Mouse (Mus musculus) CH12.LX (cell line): ENCODE data around the gene Plpp3. TPM values are rescaled to one million over a fixed set of nuclear protein-coding genes. Genes with fewer than 3 reads are reported as not detected.

ENCODE experiments used
- DNase-seq: peaks from one replicate; pipeline ENCODE4 v3.0.0-alpha.2; 2013; ENCODE audit errors: extremely low read depth
- H3K27ac ChIP-seq: 2 replicates; pipeline ENCODE4 v1.5.1; 2012; ENCODE audit warnings: low read depth, mild to moderate bottlenecking, control low read depth, moderate library complexity; ENCODE audit not compliant: insufficient read depth
- H3K27me3 ChIP-seq: replicated peaks from 2 replicates; pipeline ENCODE3; 2012; ENCODE audit warnings: inconsistent platforms
- H3K36me3 ChIP-seq, 2 experiments: replicated peaks in 1 of 2; 2 replicates each; pipeline versions ENCODE3 to v1.6.1; 2012; ENCODE audit warnings: inconsistent platforms in 1 of 2, low read length in 1 of 2, mild to moderate bottlenecking in 1 of 2, mixed read lengths in 1 of 2, moderate library complexity in 1 of 2; ENCODE audit not compliant: control insufficient read depth in 1 of 2, insufficient read depth in 1 of 2
- H3K4me1 ChIP-seq, 2 experiments: 2 replicates each; pipeline ENCODE4 v1.6.1; 2012; ENCODE audit warnings: inconsistent platforms in 1 of 2, moderate library complexity in 1 of 2; ENCODE audit not compliant: insufficient read depth in 2 of 2, control insufficient read depth in 1 of 2
- H3K4me2 ChIP-seq: 2 replicates; pipeline ENCODE4 v1.6.1; 2012; ENCODE audit warnings: low read depth, mild to moderate bottlenecking, control low read depth; ENCODE audit not compliant: poor library complexity, insufficient read depth, severe bottlenecking
- H3K4me3 ChIP-seq, 3 experiments: fragments of 150-350 bp in 1 of 3; sonication (generic) in 1 of 3; replicated peaks in 1 of 3; 2 replicates each; pipeline versions ENCODE3 to v1.5.1; 2011 to 2012; ENCODE audit warnings: low read depth in 2 of 3, low read length in 2 of 3, mild to moderate bottlenecking in 2 of 3, moderate library complexity in 2 of 3, control low read depth in 1 of 3, improper control_type of control experiment in 1 of 3, inconsistent platforms in 1 of 3, mixed read lengths in 1 of 3; ENCODE audit not compliant: poor library complexity in 1 of 3
- H3K79me2 ChIP-seq: replicated peaks from 2 replicates; pipeline ENCODE4 v1.6.1; 2012; ENCODE audit warnings: mild to moderate bottlenecking, moderate library complexity; ENCODE audit not compliant: control insufficient read depth, poor library complexity, insufficient read depth, severe bottlenecking; ENCODE audit errors: extremely low read depth
- H3K9ac ChIP-seq: 2 replicates; pipeline ENCODE4 v1.6.1; 2012; ENCODE audit warnings: low read depth, mild to moderate bottlenecking, control low read depth, moderate library complexity; ENCODE audit not compliant: insufficient read depth
- H3K9me3 ChIP-seq: replicated peaks from 2 replicates; pipeline ENCODE3; 2012; ENCODE audit warnings: low read length, inconsistent platforms, mixed read lengths
- CHD2 ChIP-seq: IDR thresholded peaks from 2 replicates; pipeline ENCODE4 v1.6.1; 2011; ENCODE audit warnings: low read length, improper control_type of control experiment
- ETS1 ChIP-seq: conservative IDR thresholded peaks from 2 replicates; pipeline ENCODE4 v1.6.1; 2012; ENCODE audit warnings: low read depth, mild to moderate bottlenecking, inconsistent platforms, low read length, improper control_type of control experiment, moderate library complexity
- HCFC1 ChIP-seq: IDR thresholded peaks from 2 replicates; pipeline ENCODE4 v1.6.1; 2012; ENCODE audit warnings: low read depth, mild to moderate bottlenecking, inconsistent platforms, low read length, improper control_type of control experiment
- IRF4 ChIP-seq: IDR thresholded peaks from 2 replicates; pipeline ENCODE4 v1.6.1; 2014; ENCODE audit warnings: low read depth, mild to moderate bottlenecking, inconsistent platforms, low read length, improper control_type of control experiment
- JUN ChIP-seq: IDR thresholded peaks from 2 replicates; pipeline ENCODE4 v1.6.1; 2011; ENCODE audit warnings: low read depth, mild to moderate bottlenecking, low read length, improper control_type of control experiment, moderate library complexity; ENCODE audit not compliant: insufficient read depth
- JUND ChIP-seq: conservative IDR thresholded peaks from 2 replicates; pipeline ENCODE4 v1.6.1; 2011; ENCODE audit warnings: low read depth, low read length, improper control_type of control experiment
- MAX ChIP-seq: IDR thresholded peaks from 2 replicates; pipeline ENCODE4 v1.6.1; 2011; ENCODE audit warnings: low read length, improper control_type of control experiment
- MAZ ChIP-seq: IDR thresholded peaks from 2 replicates; pipeline ENCODE4 v1.6.1; 2012; ENCODE audit warnings: low read depth, mild to moderate bottlenecking, inconsistent platforms, low read length, improper control_type of control experiment, moderate library complexity
- PAX5 ChIP-seq: IDR thresholded peaks from 2 replicates; pipeline ENCODE4 v1.6.1; 2012; ENCODE audit warnings: low read length, inconsistent platforms, mixed read lengths
- POLR2AphosphoS2 ChIP-seq: IDR thresholded peaks from 2 replicates; pipeline ENCODE4 v1.6.1; 2011; ENCODE audit warnings: low read depth, low read length, improper control_type of control experiment
- SMC3 ChIP-seq: IDR thresholded peaks from 2 replicates; pipeline ENCODE4 v1.6.1; 2011; ENCODE audit warnings: low read depth, low read length, improper control_type of control experiment
- UBTF ChIP-seq: IDR thresholded peaks from 2 replicates; pipeline ENCODE4 v1.6.1; 2012; ENCODE audit warnings: low read depth, mild to moderate bottlenecking, inconsistent platforms, low read length, improper control_type of control experiment, moderate library complexity
- USF2 ChIP-seq: conservative IDR thresholded peaks from 2 replicates; pipeline ENCODE4 v1.6.1; 2011; ENCODE audit warnings: low read depth, low read length, improper control_type of control experiment
- ZMIZ1 ChIP-seq: IDR thresholded peaks from 2 replicates; pipeline ENCODE4 v1.6.1; 2012; ENCODE audit warnings: low read depth, mild to moderate bottlenecking, inconsistent platforms, low read length, improper control_type of control experiment
- ZNF384 ChIP-seq: IDR thresholded peaks from 2 replicates; pipeline ENCODE4 v1.6.1; 2012; ENCODE audit warnings: low read depth, low read length, improper control_type of control experiment, inconsistent platforms
- dilution Hi-C: fragments of 300-500 bp; cut with MboI; formaldehyde crosslinking; loops from 2 replicates; pipeline ENCODE4 v1.14.3; 2020; ENCODE audit warnings: low sequenced_read_pairs; ENCODE audit not compliant: extremely low pct_unique_long_range_greater_than_20kb, extremely low pct_ligation_motif_present
- in situ Hi-C: fragments of 300-500 bp; cut with MboI; formaldehyde crosslinking; loops from 3 replicates; pipeline ENCODE4 v1.14.3; 2019; ENCODE audit warnings: low sequenced_read_pairs, low pct_ligation_motif_present, low pct_unique_long_range_greater_than_20kb, mixed read lengths
- polyA plus RNA-seq: library from polyadenylated mRNA; unstranded; fragments of >175 nt; gene quantifications from 2 replicates; pipeline ENCODE4 v1.2.1, GENCODE M21; 2012; ENCODE audit warnings: low read depth; ENCODE audit not compliant: insufficient read length
- total RNA-seq, 2 experiments: library from RNA; depleted of rRNA; stranded (reverse); fragments of 300-350 nt in 1 of 2; fragments of >200 nt in 1 of 2; gene quantifications; 2 replicates each; pipeline ENCODE4 v1.2.3; 2012 to 2014

Gene Plpp3
- total and polyA plus RNA-seq, 3 experiments: 0.34 to 1.6 (median 1.2) TPM

- in situ Hi-C loops: no loop called here
- Histone ChIP-seq H3K79me2 (no peaks in the 10 kb centered on the region), H3K9me3 (no peaks in the 10 kb centered on the region), H3K9ac (no peak overlapping the region), H3K4me1 (peaks cover 3 to 10% of the 10 kb centered on the region in 2 experiments; a peak in 3 of 4 replicates), H3K27me3 (no peaks in the 10 kb centered on the region), H3K27ac (no peak overlapping the region), H3K4me2 (no peak overlapping the region), H3K36me3 (peaks cover 0 to 5% of the 10 kb centered on the region in 2 experiments), H3K4me3 (no peak overlapping the region)
- dilution Hi-C loops: no loop called here
- TF ChIP-seq SMC3: no peak
- TF ChIP-seq JUND: no peak
- TF ChIP-seq USF2: no peak
- TF ChIP-seq POLR2AphosphoS2: no peak
- no peak for TF ChIP-seq JUN
- no peak for TF ChIP-seq CHD2
- no peak for DNase-seq
These were observed 63.7 kb downstream of the Plpp3 start for GRCm38 (mm10) chr4:105220849-105221248.

DNA sequence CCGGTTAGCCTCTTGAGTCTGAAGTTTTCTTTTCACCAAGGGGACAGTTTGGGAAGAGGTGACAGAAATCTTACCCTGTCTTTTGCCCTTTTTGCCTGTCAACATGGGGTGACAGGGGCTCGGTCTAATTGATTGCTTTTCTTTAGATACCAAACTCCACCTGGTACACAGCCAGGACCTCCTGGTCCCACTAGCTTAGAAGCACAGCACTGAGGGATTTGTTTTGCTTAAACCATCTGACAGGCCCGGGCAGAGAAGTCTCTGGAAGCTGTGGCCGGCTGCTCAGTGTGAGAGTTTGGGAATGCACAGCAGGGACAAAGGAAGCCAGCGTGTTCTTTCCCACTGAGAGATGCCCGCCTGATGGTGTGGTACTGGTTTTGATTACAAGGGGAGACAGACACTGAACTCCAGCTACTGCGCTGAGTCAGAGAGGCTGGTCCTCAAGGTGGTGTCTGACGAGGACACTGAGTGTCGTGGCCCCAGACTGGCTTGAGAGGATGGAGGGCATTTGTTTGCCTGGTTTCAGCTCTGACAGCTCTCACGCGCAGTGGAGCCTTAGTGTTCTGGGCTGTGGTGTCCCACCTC, 64.2 kb downstream of the Plpp3 start:
- dilution Hi-C loops: no loop called here
- H3K27me3 ChIP-seq: no peaks in the 10 kb centered on the region
- H3K9me3 ChIP-seq: no peaks in the 10 kb centered on the region
- TF ChIP-seq UBTF: no peak
- no peak for TF ChIP-seq JUN
- no peak for TF ChIP-seq MAX
- no peak for TF ChIP-seq HCFC1
- no peak for TF ChIP-seq SMC3
- TF ChIP-seq ZMIZ1: no peak
- no peak for TF ChIP-seq MAZ
- TF ChIP-seq IRF4: no peak
- TF ChIP-seq ZNF384: no peak
- TF ChIP-seq PAX5: no peak
- no peak for TF ChIP-seq USF2
- TF ChIP-seq ETS1: no peak
- TF ChIP-seq CHD2: no peak
- in situ Hi-C loops: no loop called here
- peaks cover 0 to 4% of the 10 kb centered on the region in 2 experiments for H3K36me3 ChIP-seq
- no peak for DNase-seq
- H3K27ac ChIP-seq: no peak overlapping the region
- H3K79me2 ChIP-seq: no peaks in the 10 kb centered on the region
- no peak overlapping the region for H3K4me3 ChIP-seq
- no peak overlapping the region for H3K4me2 ChIP-seq
- peaks cover 3 to 15% of the 10 kb centered on the region in 2 experiments; a peak in 3 of 4 replicates for H3K4me1 ChIP-seq
- H3K9ac ChIP-seq: no peak overlapping the region
